Mouse (Mus musculus) hindbrain, embryonic 13.5 days (tissue): Measurements from ENCODE around the gene Dhtkd1. TPM values are rescaled to one million over a fixed set of nuclear protein-coding genes. Genes with fewer than 3 reads are reported as not detected.

Experiments used
- ATAC-seq: fragments of 200-750 bp; cut with Nextera tagmentation; 2 replicates; pipeline ENCODE4 v1.8.0; 2017; ENCODE audit warnings: moderate TSS enrichment; ENCODE audit not compliant: low FRiP score
- H3K27ac ChIP-seq: fragments of 300-500 bp; sonication (generic); 2 replicates; pipeline ENCODE4 v1.5.1; 2015; ENCODE audit warnings: inconsistent platforms, mild to moderate bottlenecking, moderate library complexity
- H3K27me3 ChIP-seq: fragments of 300-500 bp; sonication (generic); 2 replicates; pipeline ENCODE4 v1.6.1; 2015; ENCODE audit warnings: mild to moderate bottlenecking, inconsistent platforms
- H3K36me3 ChIP-seq: fragments of 300-500 bp; sonication (generic); 2 replicates; pipeline ENCODE4 v1.6.1; 2015; ENCODE audit warnings: mild to moderate bottlenecking, inconsistent platforms
- H3K4me1 ChIP-seq: fragments of 300-500 bp; sonication (generic); replicated peaks from 2 replicates; pipeline ENCODE4 v1.6.1; 2015; ENCODE audit warnings: inconsistent platforms
- H3K4me2 ChIP-seq: fragments of 300-500 bp; sonication (generic); 2 replicates; pipeline ENCODE4 v1.6.1; 2015; ENCODE audit warnings: inconsistent platforms, mild to moderate bottlenecking, moderate library complexity
- H3K4me3 ChIP-seq: fragments of 300-500 bp; sonication (generic); 2 replicates; pipeline ENCODE4 v1.5.1; 2015; ENCODE audit warnings: mild to moderate bottlenecking, inconsistent platforms
- H3K9ac ChIP-seq: fragments of 300-500 bp; sonication (generic); 2 replicates; pipeline ENCODE4 v1.6.1; 2015; ENCODE audit warnings: mild to moderate bottlenecking, inconsistent platforms
- H3K9me3 ChIP-seq: fragments of 300-500 bp; sonication (generic); 2 replicates; pipeline ENCODE4 v1.6.1; 2016; ENCODE audit warnings: inconsistent platforms
- whole genome bisulfite sequencing: fragments of 180-500 bp; shearing (Covaris S2); methylation state at CpG from one replicate; pipeline ENCODE4 v1.1.7; 2015; 5-methylcytosine and 5-hydroxymethylcytosine counted together
- polyA plus RNA-seq: library from polyadenylated mRNA; unstranded; fragments of >200 nt; fragmentation: Nextera tagmentation; extraction: Ambion mirVana; gene quantifications from 2 replicates; pipeline ENCODE4 v1.2.1, GENCODE M21; 2015

Gene Dhtkd1
- polyA plus RNA-seq, 1 experiment from 2014 or later, result 7.4 TPM

DNA sequence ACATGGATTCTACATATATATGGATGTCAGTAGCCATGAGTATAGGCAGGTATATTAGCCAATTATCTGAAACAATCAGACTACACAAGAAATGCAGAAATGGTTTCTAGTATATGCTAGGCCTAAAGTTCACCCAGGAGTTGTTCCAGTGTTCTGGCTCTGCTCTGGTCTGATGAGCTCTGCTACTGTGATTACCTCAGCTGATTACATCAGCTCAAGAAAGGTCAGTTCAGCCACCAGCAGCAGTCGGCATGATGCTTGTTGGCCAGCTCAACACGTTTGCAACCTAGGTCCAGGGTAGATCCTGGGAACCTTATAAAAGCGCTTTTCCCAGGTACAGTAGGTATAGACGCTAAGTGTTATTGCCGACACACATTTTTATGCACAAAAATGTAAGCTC, 72.8 kb downstream of the Dhtkd1 start:
- H3K4me2 ChIP-seq, result no peak overlapping the region
- H3K4me3 ChIP-seq, result no peak overlapping the region
- H3K9me3 ChIP-seq, result no peaks in the 10 kb centered on the region
- no peak overlapping the region for H3K27ac ChIP-seq
- no peak overlapping the region for H3K9ac ChIP-seq
- no peaks in the 10 kb centered on the region for H3K4me1 ChIP-seq
- 95% methylated on average over 5 of the region's 5 CpGs for WGBS
- no peak for ATAC-seq
- H3K36me3 ChIP-seq, result peaks cover 60% of the 10 kb centered on the region
- no peaks in the 10 kb centered on the region for H3K27me3 ChIP-seq

DNA sequence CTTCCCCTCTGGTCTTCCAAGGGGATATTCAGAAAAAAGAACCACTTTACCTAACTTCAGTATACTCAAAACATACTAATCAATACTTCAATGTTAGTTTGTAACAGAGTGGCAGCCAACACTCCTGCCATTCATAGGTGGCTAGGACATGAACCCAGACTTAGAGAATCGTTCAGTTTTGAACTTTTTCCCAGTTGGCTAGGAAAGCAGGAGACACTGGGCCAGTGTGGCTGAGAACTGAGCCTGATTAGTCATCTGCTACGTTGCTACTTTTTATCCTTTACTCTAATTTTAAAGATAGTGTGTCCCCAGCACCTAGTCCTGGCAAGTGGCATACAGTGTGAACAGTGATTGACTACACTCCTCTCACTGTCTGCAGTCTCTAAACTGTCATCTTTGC, 74.9 kb downstream of the Dhtkd1 start:
- H3K9me3 ChIP-seq, result no peaks in the 10 kb centered on the region
- H3K27ac ChIP-seq, result no peak overlapping the region
- 93% methylated on average over 2 of the region's 2 CpGs for WGBS
- no peak overlapping the region for H3K4me3 ChIP-seq
- H3K9ac ChIP-seq, result no peak overlapping the region
- H3K4me1 ChIP-seq, result no peaks in the 10 kb centered on the region
- H3K4me2 ChIP-seq, result no peak overlapping the region
- no peak for ATAC-seq
- no peaks in the 10 kb centered on the region for H3K27me3 ChIP-seq
- peaks cover 58% of the 10 kb centered on the region for H3K36me3 ChIP-seq

DNA sequence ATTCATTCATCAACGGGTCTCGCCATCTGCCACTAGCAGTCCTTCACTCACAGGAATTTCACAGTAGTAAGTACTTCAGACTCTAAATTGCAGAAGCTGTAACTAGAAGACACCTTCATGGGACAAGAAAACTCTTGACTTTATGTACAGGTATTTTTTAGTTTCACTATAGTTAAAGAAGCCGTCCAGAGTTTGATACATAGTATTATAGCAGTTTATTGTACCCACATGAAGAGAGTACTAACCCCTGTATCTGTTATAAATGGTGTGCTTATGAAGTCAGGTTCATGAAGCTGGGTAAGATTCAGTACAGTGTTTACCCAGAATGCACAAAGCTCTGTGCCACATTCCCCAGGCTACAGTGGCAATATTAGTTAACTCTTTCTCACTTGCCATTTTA, 79.8 kb downstream of the Dhtkd1 start, which contains the start of gene Gm13199:
Gm13199 (minus strand) TSS at position 101 of the 400 bp plus-strand sequence.
- peaks cover 65% of the 10 kb centered on the region for H3K36me3 ChIP-seq

DNA sequence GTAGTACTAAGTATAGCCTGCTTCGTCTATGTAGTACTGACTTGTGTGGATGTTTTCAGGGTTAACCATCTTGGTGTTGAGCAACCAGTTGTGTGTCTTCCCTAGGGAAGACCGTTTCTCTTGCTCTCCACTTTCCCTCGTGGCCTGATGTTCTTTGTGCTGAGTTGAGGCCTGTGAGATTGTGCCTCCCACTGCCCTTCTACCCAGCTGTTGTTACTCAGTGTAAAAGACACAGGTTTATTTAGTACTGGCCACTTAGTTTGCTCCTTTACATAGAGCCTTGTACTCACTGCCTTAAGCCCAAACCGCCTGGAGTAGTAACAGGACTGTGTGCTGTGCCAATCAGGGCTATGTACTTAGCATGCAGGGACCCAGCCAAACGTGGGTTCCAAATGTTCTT, 90.7 kb downstream of the Dhtkd1 start:
- no peaks in the 10 kb centered on the region for H3K4me1 ChIP-seq
- peaks cover 19% of the 10 kb centered on the region for H3K36me3 ChIP-seq
- no peak overlapping the region for H3K9ac ChIP-seq
- no peaks in the 10 kb centered on the region for H3K27me3 ChIP-seq
- 86% methylated on average over 5 of the region's 5 CpGs for WGBS
- H3K4me3 ChIP-seq, result no peak overlapping the region
- ATAC-seq, result no peak
- H3K9me3 ChIP-seq, result no peaks in the 10 kb centered on the region
- no peak overlapping the region for H3K4me2 ChIP-seq
- H3K27ac ChIP-seq, result no peak overlapping the region

More for the DNA sequence above, 79.8 kb downstream of the Dhtkd1 start, which contains the start of gene Gm13199:
- Histone ChIP-seq H3K4me2 (no peak within 1 kb of the TSS), H3K4me3 (no peak within 1 kb of the TSS), H3K9me3 (no peaks in the 10 kb centered on the region), H3K9ac (no peak within 1 kb of the TSS), H3K4me1 (no peaks in the 10 kb centered on the region), H3K27ac (no peak within 1 kb of the TSS), H3K27me3 (no peaks in the 10 kb centered on the region)
- ATAC-seq, result no peak
- WGBS, result 93% methylated on average over 3 of the region's 3 CpGs

DNA sequence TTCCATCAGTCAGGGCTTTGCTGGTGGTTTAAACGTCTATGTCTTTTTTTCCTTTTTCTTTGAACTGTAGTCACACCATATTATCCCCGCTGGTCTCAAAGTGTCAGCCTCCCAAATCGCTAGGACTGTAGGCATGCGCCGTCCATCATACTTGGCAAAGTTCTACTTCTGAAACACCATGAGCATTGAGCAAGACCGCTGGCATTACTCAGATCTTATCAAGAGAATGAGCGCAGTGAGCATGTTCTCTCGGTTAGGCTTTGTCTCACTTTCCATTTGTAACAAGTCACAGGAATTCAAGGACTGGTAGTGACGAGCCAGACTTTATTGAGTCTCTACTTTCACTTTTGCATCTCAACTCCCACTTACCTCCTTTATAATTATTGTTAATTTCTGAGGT, 91.5 kb downstream of the Dhtkd1 start:
- Histone ChIP-seq H3K27me3 (no peaks in the 10 kb centered on the region), H3K36me3 (peaks cover 18% of the 10 kb centered on the region), H3K4me1 (peaks cover 7% of the 10 kb centered on the region), H3K27ac (no peak overlapping the region), H3K4me2 (no peak overlapping the region), H3K9ac (no peak overlapping the region), H3K9me3 (no peaks in the 10 kb centered on the region), H3K4me3 (no peak overlapping the region)
- 93% methylated on average over 9 of the region's 9 CpGs for WGBS
- ATAC-seq, result no peak

Other genes with a start within 250 kb of the Dhtkd1 start
- gene Camk1d, start 228.3 kb downstream of the Dhtkd1 start, polyA plus RNA-seq, result 3.5 and 3.6 TPM in 2 replicates
- 28.8 and 30.8 TPM in 2 replicates for gene Nudt5, start 97.8 kb downstream of the Dhtkd1 start, polyA plus RNA-seq
- gene Cdc123, start 97.6 kb downstream of the Dhtkd1 start, polyA plus RNA-seq, result 323 and 334 TPM in 2 replicates
- 0.71 and 1.0 TPM in 2 replicates for gene Gm13199, start 79.9 kb downstream of the Dhtkd1 start, polyA plus RNA-seq
- 98.1 and 101 TPM in 2 replicates for gene Sec61a2, start 47.4 kb downstream of the Dhtkd1 start, polyA plus RNA-seq
- 9.1 and 10.1 TPM in 2 replicates for gene Upf2, start 8.7 kb upstream of the Dhtkd1 start, polyA plus RNA-seq
- gene Proser2, start 187.4 kb upstream of the Dhtkd1 start, polyA plus RNA-seq, result 5.7 and 5.8 TPM in 2 replicates